Mouse (Mus musculus) embryonic stem cell, embryonic (primary cell): Measurements from ENCODE around the gene Mad2l1bp.

Source experiments
- CTCF ChIA-PET, 4 experiments: fragments of 300-600 bp in 2 of 4; fragments of 350-600 bp in 2 of 4; sonication (Branson Sonifier 250); formaldehyde crosslinking; loops; one replicate each; lab custom pipeline; 2022; ENCODE audit warnings: inconsistent platforms in 2 of 4; lab: Charles Lee
- POLR2A ChIA-PET, 4 experiments: fragments of 300-600 bp in 2 of 4; fragments of 350-600 bp in 2 of 4; sonication (Branson Sonifier 250); formaldehyde crosslinking; loops; one replicate each; lab custom pipeline; 2022; ENCODE audit warnings: antibody characterized with exemption in 4 of 4, inconsistent platforms in 1 of 4; lab: Charles Lee

Mad2l1bp gene

GRCm38 (mm10) chr17:46129741-46130498, 23.4 kb downstream of the Mad2l1bp start:
- ChIA-PET CTCF (interaction anchor here (0.6 to 3.1 kb wide), 7 partner anchors 41 to 1108 kb away, joined by 3 to 19 read pairs (median 3); partner anchors contain the start of gene Vegfa (in 1 of the 4)), POLR2A (interaction anchor here in 3 of 4 experiments (0.5 to 3.9 kb wide), 21 partner anchors 12 to 462 kb away, joined by 3 to 20 read pairs (median 4); partner anchors contain the start of genes Vegfa (in 2 of the 3), Gtpbp2 (in 1 of the 3), Mad2l1bp (in 1 of the 3) and Mrps18a (in 1 of the 3))

DNA sequence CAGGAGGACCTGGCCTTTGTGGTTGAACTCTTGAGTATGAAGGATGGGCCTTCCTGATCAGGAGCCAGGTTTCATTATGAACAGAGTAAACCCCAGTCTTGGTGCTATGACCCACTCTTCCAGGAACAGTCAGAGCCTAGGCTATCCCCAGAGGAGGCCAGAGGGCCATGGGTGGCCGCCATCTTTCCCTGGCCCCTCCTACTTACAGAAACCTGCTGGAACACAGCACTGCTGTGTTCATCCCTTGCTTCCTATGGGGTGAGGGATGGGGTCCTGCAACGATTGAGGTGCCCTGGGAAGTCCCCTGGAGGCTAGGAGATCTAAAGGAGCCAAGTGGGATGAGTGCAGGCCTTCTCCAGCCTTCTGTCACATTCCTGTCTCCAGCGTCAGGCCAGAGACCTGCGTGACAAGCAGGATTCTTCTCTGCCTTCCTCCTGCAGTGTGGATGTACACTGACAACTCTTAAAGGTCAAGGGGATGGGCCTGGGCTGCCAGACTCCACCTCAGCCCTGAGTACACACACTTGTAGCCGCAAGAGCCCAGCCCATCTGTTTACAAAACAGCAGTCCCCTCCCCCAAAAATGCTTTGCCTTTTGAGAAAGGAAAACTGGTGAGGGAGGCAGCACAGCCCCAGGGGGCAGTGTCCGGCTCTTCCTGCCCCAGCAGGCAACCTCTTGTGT, 25.4 kb downstream of the Mad2l1bp start:
- POLR2A ChIA-PET, result interaction anchor here in 3 of 4 experiments (0.6 to 2.9 kb wide), 9 partner anchors 9 to 279 kb away, joined by 3 to 14 read pairs (median 4); partner anchors contain the start of gene Mad2l1bp (in 1 of the 3)
- CTCF ChIA-PET, result interaction anchor here in 2 of 4 experiments (0.5 to 0.9 kb wide), 3 partner anchors 8 to 397 kb away, joined by 3 read pairs; partner anchors contain the start of gene Vegfa (in 1 of the 2)

- ChIA-PET CTCF (interaction anchor here in 2 of 4 experiments (0.5 to 1.1 kb wide), 3 partner anchors 11 to 154 kb away, joined by 3 read pairs; no protein-coding TSS in a partner anchor), POLR2A (interaction anchor here in 2 of 4 experiments (0.6 to 1.5 kb wide), 4 partner anchors 11 to 664 kb away, joined by 3 to 6 read pairs (median 4); partner anchors contain the start of gene Mrps18a (in 1 of the 2))
Measured at GRCm38 (mm10) chr17:46126608-46127007, 26.7 kb downstream of the Mad2l1bp start.

DNA sequence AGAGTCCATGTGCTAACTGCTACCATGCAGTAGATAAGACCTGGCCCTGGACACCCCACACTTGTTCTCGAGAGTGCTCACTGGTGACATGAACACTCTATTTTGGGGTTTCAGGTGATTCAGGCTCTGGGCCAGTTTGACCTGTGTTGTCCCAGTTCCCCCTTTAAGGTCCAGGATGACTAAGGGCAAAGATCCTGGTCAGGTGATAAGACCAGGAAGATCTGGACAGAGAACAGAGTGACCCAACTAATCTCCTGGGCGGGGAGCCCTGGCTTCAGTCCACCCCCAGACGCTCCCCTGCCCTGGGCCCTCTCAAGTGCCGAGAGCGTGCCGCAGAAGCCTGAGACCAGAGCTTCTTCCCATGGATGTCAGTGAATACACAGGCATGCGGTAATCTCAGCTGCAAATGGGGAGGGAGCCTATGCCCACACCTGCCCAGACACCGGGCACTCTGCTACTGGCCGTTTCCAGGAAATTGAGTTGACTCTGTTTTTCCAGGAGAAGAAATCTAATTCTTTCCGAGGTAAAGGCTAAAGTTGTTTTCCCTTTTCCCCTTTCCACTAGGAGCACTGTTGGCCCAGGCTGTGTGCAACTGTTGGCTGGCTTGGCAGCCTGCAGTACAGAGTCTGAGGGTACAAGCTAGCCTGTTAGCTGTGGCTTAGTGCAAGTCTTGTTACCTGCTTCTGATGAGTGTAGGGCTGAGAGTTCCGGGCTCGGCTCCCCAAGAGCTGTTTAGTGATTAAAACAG, 29.2 kb downstream of the Mad2l1bp start:
- ChIA-PET POLR2A (interaction anchor here in 2 of 4 experiments (0.7 to 2.2 kb wide), 3 partner anchors 8 to 92 kb away, joined by 3 to 5 read pairs (median 4); partner anchors contain the start of gene Vegfa (in 1 of the 2)), CTCF (interaction anchor here in 2 of 4 experiments (0.6 to 1.7 kb wide), 3 partner anchors 8 to 577 kb away, joined by 3 to 4 read pairs (median 4); no protein-coding TSS in a partner anchor)

GRCm38 (mm10) chr17:46123285-46123684, 30.1 kb downstream of the Mad2l1bp start:
- ChIA-PET POLR2A (interaction anchor here in 1 of 4 experiments (1.1 to 2.2 kb wide), 3 partner anchors 8 to 14 kb away, joined by 3 to 5 read pairs (median 4); no protein-coding TSS in a partner anchor), CTCF (interaction anchor here in 2 of 4 experiments (1.3 to 1.7 kb wide), 2 partner anchors 9 kb away, joined by 3 to 4 read pairs; no protein-coding TSS in a partner anchor)

DNA sequence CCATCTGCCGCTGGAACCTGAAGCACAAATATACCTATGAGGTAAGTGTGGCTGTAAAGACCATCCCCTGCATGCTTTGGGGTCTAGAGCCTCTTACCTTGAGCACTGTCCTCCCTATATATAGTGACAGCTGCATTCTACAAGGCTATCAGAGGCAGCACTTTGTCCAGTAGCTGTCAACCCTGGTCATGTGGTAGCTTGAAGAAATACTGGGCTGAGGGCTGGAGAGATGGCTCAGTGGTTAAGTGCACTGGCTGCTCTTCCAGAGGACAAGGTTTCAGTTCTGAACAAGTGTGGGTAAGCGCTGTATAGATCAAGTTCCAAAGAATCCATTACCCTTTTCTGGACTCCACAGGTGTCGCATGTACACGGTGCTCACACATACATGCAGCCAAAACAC, 30.6 kb downstream of the Mad2l1bp start:
- CTCF ChIA-PET, result interaction anchor here in 2 of 4 experiments (1.3 to 1.7 kb wide), 2 partner anchors 9 to 10 kb away, joined by 3 to 4 read pairs; no protein-coding TSS in a partner anchor
- POLR2A ChIA-PET, result interaction anchor here in 1 of 4 experiments (1.1 to 2.2 kb wide), 3 partner anchors 9 to 14 kb away, joined by 3 to 5 read pairs (median 4); no protein-coding TSS in a partner anchor

GRCm38 (mm10) chr17:46119641-46120040, 33.7 kb downstream of the Mad2l1bp start:
- ChIA-PET POLR2A (interaction anchor here in 2 of 4 experiments (0.8 to 1.7 kb wide), 5 partner anchors 8 to 46 kb away, joined by 3 to 6 read pairs (median 3); partner anchors contain the start of genes Mrps18a (in 1 of the 2) and Rsph9 (in 1 of the 2)), CTCF (interaction anchor here in 3 of 4 experiments (0.6 to 1.9 kb wide), 5 partner anchors 9 to 613 kb away, joined by 3 to 5 read pairs (median 3); partner anchors contain the start of gene Aars2 (in 1 of the 3))

- ChIA-PET CTCF (interaction anchor here in 3 of 4 experiments (0.7 to 1.9 kb wide), 3 partner anchors 13 to 28 kb away, joined by 3 to 6 read pairs (median 5); no protein-coding TSS in a partner anchor), POLR2A (interaction anchor here in 1 of 4 experiments (1.2 to 2.1 kb wide), 3 partner anchors 10 to 45 kb away, joined by 3 to 6 read pairs (median 6); no protein-coding TSS in a partner anchor)
Measured at GRCm38 (mm10) chr17:46118423-46118850, 34.9 kb downstream of the Mad2l1bp start.

DNA sequence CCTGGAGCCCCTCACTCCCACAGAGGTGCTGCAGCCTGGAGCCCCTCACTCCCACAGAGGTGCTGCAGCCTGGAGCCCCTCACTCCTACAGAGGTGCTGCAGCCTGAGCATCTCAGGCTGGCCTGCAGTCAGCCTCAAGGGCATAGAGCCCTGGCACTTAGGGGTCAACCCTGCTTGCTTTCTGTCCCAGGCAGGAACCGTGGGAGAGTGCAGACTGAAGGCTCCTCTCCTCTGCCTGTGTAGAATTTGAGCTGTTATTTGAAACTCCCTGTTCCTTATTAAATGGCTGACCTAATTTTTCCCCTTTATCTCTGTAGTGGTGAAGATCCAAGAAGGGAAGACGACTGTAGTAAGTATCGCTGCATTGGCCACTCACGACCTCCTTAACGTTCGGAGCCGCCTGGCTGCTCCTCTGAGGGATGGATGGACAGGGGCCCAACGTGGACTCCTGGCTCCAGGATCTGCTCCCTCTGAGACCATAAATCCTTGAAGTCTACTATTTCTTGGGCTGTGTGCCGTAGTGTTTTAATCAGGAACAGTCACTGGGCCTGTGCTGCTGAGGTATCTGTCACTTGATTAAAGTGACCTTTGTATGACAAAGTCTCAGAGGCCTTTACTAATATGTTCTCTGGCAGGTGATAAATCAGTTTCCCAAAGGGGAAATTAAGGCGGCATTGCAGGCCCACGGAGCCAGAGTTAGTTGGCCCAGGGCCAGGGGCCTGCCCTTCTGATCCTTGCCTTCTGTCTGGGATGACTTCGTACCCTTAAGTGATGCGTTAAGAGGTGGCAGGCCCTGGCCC, 35.5 kb downstream of the Mad2l1bp start:
- CTCF ChIA-PET, result interaction anchor here in 1 of 4 experiments (1.9 kb wide), 1 partner anchor 14 kb away, joined by 5 read pairs; no protein-coding TSS in a partner anchor
- POLR2A ChIA-PET, result interaction anchor here in 2 of 4 experiments (1.1 to 2.1 kb wide), 2 partner anchors 10 to 12 kb away, joined by 3 to 6 read pairs; no protein-coding TSS in a partner anchor

DNA sequence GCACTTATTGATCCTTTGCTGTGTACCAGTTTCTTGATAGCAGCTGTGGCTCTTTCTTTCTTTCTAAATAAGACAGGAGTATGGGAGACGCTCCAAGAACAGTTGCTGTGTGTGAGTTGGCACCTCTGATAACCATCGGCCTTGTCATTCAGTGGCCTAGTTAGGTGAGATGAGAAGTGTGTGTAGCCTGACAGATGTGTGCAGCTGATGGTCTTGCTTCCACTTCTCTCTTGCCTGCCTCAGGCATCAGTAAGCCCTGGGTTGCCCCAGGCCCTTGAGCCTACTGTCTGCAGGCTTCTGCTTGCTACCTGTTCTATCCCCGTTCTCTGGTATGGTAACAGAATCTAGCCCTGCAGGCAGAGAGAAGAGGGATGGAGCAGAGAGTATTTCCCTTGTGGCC, 36.5 kb downstream of the Mad2l1bp start:
- ChIA-PET CTCF (no interaction called here), POLR2A (interaction anchor here in 3 of 4 experiments (0.5 to 2.1 kb wide), 6 partner anchors 11 to 270 kb away, joined by 3 to 6 read pairs (median 3); partner anchors contain the start of gene Mad2l1bp (in 2 of the 3))

DNA sequence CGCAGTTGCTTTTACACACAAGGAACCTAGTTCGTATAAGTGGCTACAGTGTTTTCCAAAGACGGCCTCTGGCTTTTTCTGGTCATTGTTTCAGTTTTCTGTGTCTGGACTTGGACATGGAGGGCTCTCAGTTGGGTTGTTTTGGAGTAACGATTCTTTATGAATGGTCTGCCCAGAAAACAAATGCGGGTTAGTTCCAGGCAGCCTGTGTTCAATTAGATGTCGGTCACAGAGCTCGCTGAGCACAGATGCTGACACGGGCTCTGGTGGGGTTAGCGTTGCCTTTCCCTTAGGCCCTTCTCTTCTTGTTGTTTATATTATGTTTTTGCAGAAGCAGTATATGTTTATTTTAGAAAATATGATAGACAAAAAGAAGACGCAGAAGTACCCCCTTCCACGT, 37.2 kb downstream of the Mad2l1bp start:
- CTCF ChIA-PET, result no interaction called here
- POLR2A ChIA-PET, result interaction anchor here in 2 of 4 experiments (0.5 to 4.2 kb wide), 4 partner anchors 13 to 633 kb away, joined by 3 to 14 read pairs (median 4); partner anchors contain the start of gene Mad2l1bp (in 2 of the 2)

GRCm38 (mm10) chr17:46115489-46115888, 37.9 kb downstream of the Mad2l1bp start:
- POLR2A ChIA-PET, result interaction anchor here in 2 of 4 experiments (1.4 to 4.2 kb wide), 5 partner anchors 13 to 381 kb away, joined by 3 to 14 read pairs (median 4); partner anchors contain the start of genes 1600014C23Rik (in 1 of the 2) and Mad2l1bp (in 1 of the 2)
- CTCF ChIA-PET, result interaction anchor here in 1 of 4 experiments (0.6 kb wide), 1 partner anchor 385 kb away, joined by 3 read pairs; no protein-coding TSS in a partner anchor

GRCm38 (mm10) chr17:46110402-46111289, 42.7 kb downstream of the Mad2l1bp start, which contains the start of gene Mrps18a:
TSS of gene Mrps18a (plus strand) at chr17:46110986.
- ChIA-PET CTCF (interaction anchor here in 3 of 4 experiments (0.7 to 1.7 kb wide), 7 partner anchors 9 to 379 kb away, joined by 3 to 5 read pairs (median 4); no protein-coding TSS in a partner anchor), POLR2A (interaction anchor here in 3 of 4 experiments (0.6 to 3.9 kb wide), 33 partner anchors 9 to 386 kb away, joined by 3 to 13 read pairs (median 4); partner anchors contain the start of genes Rsph9 (in 3 of the 3), Mad2l1bp (in 2 of the 3), Gtpbp2 (in 1 of the 3) and Vegfa (in 1 of the 3))

DNA sequence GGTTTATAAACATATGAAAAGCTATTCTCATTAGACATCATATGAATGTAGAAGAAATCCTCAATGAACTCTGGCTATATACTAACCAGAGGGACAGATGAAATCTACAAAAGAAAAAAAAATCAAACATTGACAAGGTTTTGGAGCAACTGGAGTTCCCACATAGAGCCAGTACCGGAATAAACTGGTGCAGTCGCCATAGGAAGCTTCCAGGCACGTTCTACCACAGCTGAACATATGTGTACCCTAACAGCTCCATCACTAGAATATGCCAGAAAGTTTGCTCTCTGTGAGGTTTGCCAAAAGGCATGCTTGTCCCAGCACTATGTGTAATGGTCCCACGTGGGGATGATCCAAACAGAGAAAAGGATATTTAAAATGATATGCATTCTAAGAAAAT, 45.1 kb downstream of the Mad2l1bp start:
- ChIA-PET CTCF (interaction anchor here in 2 of 4 experiments (1.2 to 1.5 kb wide), 2 partner anchors 24 to 262 kb away, joined by 3 to 5 read pairs; no protein-coding TSS in a partner anchor), POLR2A (interaction anchor here in 3 of 4 experiments (0.5 to 3.9 kb wide), 10 partner anchors 11 to 448 kb away, joined by 3 to 12 read pairs (median 4); partner anchors contain the start of genes Srf (in 1 of the 3) and Vegfa (in 1 of the 3))
